Mouse (Mus musculus): ENCODE data around the gene Aurkaip1.

DNA sequence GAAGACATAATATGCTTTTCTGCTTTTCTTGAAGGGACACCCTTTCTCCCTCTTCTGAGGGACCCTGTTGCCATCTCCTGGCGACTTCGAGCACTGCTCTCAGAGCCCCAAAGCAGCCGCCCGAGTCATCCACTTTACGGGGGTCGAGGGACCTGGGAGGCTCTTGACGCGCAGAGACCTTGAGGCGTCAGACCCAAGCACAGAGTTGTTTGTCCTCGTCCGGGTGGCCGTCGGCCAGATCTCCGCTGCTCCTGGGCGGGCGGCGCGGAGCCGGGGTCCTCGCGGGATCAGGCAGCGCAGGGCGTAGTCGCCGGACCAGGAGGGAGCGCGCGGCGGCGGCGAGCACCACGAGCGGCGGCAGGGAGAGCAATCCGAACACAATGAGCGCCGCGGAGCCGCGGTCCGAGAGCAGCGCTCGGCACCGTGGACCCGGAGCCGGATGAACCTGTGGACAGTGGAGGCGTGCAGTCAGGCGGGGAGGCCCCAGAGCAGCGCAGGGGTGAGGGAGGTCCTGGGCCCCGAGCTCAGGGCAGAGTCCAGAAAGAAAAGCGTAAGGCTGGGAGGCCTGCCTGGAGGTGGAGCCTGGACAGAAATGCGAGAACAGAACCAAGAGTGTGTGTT lies 46.9 kb upstream of the Aurkaip1 start:
- TF ChIP-seq CTCF (IDR thresholded peaks at IDR 0.05; ENCODE audit: low read depth, low read length): peak; percentile 37
- no peak for TF ChIP-seq EP300 (IDR thresholded peaks at IDR 0.05; ENCODE audit: insufficient read depth, low read depth, low read length)
- TF ChIP-seq POLR2A (IDR thresholded peaks at IDR 0.05; ENCODE audit: insufficient read depth, low read length): no peak

Measured in ES-Bruce4 (cell line).